Mouse (Mus musculus): ENCODE data around the gene Uhrf2.

DNA sequence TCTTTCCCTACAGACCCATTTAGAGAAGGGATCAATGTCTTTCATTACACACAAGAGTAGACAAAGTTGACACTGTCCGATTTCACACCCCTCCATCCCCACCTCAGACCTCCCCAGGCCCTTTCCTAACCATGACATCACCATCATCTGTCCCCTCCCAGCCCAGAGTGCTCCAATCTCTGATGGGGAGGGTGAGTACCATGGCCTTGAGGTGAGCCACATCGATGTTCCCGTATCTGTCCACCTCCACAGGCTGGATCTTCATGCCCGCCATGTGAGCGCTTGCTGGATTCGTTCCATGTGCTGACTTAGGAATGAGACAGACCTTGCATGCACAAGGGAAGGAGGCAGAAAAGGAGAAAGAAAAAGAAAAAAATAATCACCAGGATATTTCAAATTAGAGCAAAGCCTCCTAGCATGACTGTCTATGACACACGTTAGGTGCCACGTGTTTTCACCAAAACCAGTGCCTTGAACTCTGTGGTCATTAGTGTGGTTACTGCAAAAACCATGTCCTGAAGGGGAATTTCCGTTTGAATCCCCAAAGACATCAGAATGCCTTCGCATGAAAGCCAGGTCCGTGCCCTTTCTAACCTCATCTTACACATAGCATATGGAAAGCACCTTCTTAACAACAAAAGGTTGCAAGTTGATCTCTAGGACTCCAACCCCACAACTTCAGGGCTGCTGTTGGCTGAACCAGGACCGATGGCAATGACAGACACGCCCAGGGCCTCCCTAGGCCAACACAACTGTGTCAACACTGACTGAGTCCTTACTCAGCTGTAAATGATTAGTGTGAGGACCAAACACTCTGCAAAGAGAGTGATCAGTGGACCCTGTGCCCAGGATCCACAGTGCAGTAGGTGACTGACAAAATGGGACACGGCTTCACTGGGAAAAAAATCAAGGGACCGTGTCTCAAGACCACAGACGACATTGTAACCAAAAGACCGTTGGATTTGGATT, 88.3 kb downstream of the Uhrf2 start:
- TF ChIP-seq CTCF (conservative IDR thresholded peaks at IDR 0.05; ENCODE audit: low read length) (no peak), NANOG (IDR thresholded peaks at IDR 0.05; ENCODE audit: borderline replicate concordance, low read length) (no peak), POU5F1 (IDR thresholded peaks at IDR 0.05; ENCODE audit: borderline replicate concordance, low read length) (no peak)

Measured in E14TG2a.4 (cell line).